Mouse (Mus musculus): ENCODE data around the gene Carmil1. TPM values are rescaled to one million over a fixed set of nuclear protein-coding genes. Genes with fewer than 3 reads are reported as not detected.

Gene Carmil1
- polyA plus RNA-seq, 1 experiment from 2014 or later = 22.0 TPM

GRCm38 (mm10) chr13:24132866-24133265 is 147.7 kb downstream of the Carmil1 start:
- DNase-seq (ENCODE audit: low read depth, low spot score) (no peak), ATAC-seq (no peak)
- no peaks in the 10 kb centered on the region for H3K27me3 ChIP-seq
- POLR2A ChIA-PET = interaction anchor here (0.9 to 1.4 kb wide), 2 partner anchors 13 to 148 kb away, joined by 3 read pairs; partner anchors contain the start of gene Carmil1
- TF ChIP-seq CTCF (IDR thresholded peaks at IDR 0.05) = no peak
- in situ Hi-C loops (cut with MboI; ENCODE audit: low pct_unique_long_range_greater_than_20kb) = no loop called here
- CTCF ChIA-PET = interaction anchor here (1.1 kb wide), 1 partner anchor 20 kb away, joined by 3 read pairs; no protein-coding TSS in a partner anchor

DNA sequence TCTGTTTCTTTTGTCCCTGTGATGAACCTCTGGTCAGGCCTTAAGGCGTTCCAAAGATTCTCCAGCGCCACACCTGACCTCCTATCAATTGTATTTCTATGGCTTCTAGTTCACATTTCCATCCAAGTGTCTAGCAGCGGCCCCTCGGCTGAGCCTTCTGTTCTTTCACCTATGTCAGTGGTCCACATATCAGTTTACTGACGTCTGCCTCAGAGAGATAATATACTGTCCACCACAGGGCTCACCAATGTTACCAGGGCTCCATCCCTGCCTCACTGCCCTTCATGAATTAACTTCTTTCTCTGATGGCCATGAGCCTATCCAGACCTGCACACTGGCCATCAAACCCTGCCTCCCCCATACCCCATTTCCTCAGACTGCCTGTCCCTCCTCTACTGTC is 149.3 kb downstream of the Carmil1 start:
- POLR2A ChIA-PET = interaction anchor here (1.4 kb wide), 1 partner anchor 14 kb away, joined by 3 read pairs; no protein-coding TSS in a partner anchor
- CTCF ChIA-PET = interaction anchor here (1.1 kb wide), 1 partner anchor 11 kb away, joined by 3 read pairs; no protein-coding TSS in a partner anchor
- no peak for DNase-seq (ENCODE audit: low read depth, low spot score)
- no peaks in the 10 kb centered on the region for H3K27me3 ChIP-seq
- no peak for ATAC-seq
- in situ Hi-C loops (cut with MboI; ENCODE audit: low pct_unique_long_range_greater_than_20kb) = no loop called here
- no peak for TF ChIP-seq CTCF (IDR thresholded peaks at IDR 0.05)

DNA sequence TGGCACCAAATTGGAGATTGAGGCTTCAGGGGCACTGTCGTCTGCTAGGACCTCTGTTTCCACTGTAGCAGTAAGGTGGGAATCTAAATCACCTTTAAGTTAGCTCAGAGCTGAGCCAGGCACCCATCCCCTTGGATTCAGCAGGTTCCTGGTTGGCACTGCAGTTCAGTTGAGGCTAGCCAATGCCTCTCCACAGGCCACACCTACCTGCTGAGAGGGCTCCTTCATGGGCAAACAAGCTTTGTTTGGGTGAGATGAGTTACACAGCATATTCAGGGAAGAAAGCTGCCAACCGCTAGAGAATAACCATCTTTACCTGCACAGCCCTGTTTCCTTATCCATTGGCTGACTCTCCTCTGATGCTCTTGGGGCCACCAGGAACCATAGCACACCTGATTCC is 149.9 kb downstream of the Carmil1 start:
- ATAC-seq = no peak
- TF ChIP-seq CTCF (IDR thresholded peaks at IDR 0.05) = no peak
- DNase-seq (ENCODE audit: low read depth, low spot score) = no peak
- in situ Hi-C loops (cut with MboI; ENCODE audit: low pct_unique_long_range_greater_than_20kb) = no loop called here
- no peaks in the 10 kb centered on the region for H3K27me3 ChIP-seq
- ChIA-PET POLR2A (no interaction called here), CTCF (no interaction called here)

DNA sequence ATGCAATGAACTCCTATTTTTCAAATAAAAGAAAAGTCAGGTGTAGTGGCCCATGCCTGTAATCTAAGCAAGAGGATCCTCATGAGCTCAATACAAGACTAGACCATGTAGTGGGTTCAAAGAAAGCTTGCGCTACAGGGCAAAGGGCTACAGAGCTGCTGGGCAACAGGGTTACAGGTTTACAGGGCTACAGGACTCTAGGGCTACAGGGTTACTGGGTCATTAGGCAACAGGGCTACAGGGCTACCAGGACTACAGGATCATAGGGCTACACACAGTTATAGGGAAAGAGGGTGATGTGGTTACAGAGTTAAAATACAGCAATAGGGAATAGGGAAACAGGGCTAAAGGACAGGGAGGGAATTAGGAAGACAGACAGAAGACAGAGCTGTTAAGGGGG is 151.9 kb downstream of the Carmil1 start:
- DNase-seq (ENCODE audit: low read depth, low spot score) (no peak), ATAC-seq (no peak)
- in situ Hi-C loops (cut with MboI; ENCODE audit: low pct_unique_long_range_greater_than_20kb) = no loop called here
- POLR2A ChIA-PET = no interaction called here
- H3K27me3 ChIP-seq = no peaks in the 10 kb centered on the region
- CTCF ChIA-PET = interaction anchor here (0.7 to 1.0 kb wide), 2 partner anchors 16 to 153 kb away, joined by 3 read pairs; no protein-coding TSS in a partner anchor
- TF ChIP-seq CTCF (IDR thresholded peaks at IDR 0.05) = no peak

DNA sequence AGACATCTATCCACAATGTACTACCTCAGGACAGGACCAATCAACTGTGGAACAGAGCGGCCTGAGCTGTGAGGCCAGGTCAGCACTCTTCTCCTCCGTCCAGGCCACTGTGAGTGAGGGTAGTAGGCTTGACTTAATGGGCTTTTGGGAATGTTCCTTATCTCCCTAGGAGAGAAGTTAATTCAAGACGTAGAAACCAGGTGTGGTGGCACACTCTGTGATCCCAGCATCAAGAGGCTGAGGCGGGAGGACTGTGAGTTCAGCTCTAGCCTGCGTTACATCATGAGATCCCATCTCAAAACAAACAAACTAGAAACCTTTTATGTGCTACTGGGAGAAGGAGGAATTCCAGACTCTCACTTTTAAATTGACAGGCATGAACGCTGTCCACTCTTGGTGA is 154.7 kb downstream of the Carmil1 start:
- DNase-seq (ENCODE audit: low read depth, low spot score) = no peak

GRCm38 (mm10) chr13:24117181-24117812 is 163.3 kb downstream of the Carmil1 start:
- DNase-seq (ENCODE audit: low read depth, low spot score) = no peak
- POLR2A ChIA-PET = no interaction called here
- no peak for TF ChIP-seq CTCF (IDR thresholded peaks at IDR 0.05)

More for the DNA sequence above, 154.7 kb downstream of the Carmil1 start:
- TF ChIP-seq CTCF (IDR thresholded peaks at IDR 0.05) = no peak
- in situ Hi-C loops (cut with MboI; ENCODE audit: low pct_unique_long_range_greater_than_20kb) = no loop called here
- CTCF ChIA-PET = no interaction called here
- ATAC-seq = no peak
- no peaks in the 10 kb centered on the region for H3K27me3 ChIP-seq
- POLR2A ChIA-PET = no interaction called here

GRCm38 (mm10) chr13:24112689-24113348 is 167.8 kb downstream of the Carmil1 start:
- ChIA-PET CTCF (interaction anchor here (0.7 to 2.5 kb wide), 10 partner anchors 9 to 185 kb away, joined by 3 to 10 read pairs (median 4); no protein-coding TSS in a partner anchor), POLR2A (no interaction called here)
- DNase-seq (ENCODE audit: low read depth, low spot score) (no peak), ATAC-seq (no peak)
- no peaks in the 10 kb centered on the region for H3K27me3 ChIP-seq
- TF ChIP-seq CTCF (IDR thresholded peaks at IDR 0.05) = peak; percentile 74
- in situ Hi-C loops (cut with MboI; ENCODE audit: low pct_unique_long_range_greater_than_20kb) = loop anchor here (5.0 kb wide), 1 partner anchor 169 kb away; the partner anchor contains the start of gene Carmil1

More at GRCm38 (mm10) chr13:24117181-24117812, 163.3 kb downstream of the Carmil1 start:
- ATAC-seq = no peak
- in situ Hi-C loops (cut with MboI; ENCODE audit: low pct_unique_long_range_greater_than_20kb) = no loop called here
- H3K27me3 ChIP-seq = no peaks in the 10 kb centered on the region
- CTCF ChIA-PET = no interaction called here

DNA sequence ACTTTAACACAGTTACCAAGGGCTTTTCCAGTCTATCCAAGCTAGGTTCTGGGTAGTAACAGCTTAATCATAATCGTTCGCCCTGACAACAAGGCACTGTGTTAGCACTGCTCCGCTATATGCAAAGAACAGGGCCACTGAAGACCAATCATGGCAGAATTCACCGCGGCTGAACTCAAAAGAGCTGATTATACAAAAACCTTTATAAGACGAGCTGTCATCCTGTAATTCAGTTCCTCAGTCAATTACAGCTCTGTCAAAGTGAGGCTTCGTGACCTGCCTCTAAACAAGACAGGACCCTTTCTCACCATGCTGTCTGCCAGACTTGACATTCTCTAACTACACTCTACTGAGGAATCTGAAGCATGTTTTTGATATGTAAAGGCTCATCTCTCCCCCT is 170.3 kb downstream of the Carmil1 start:
- DNase-seq (ENCODE audit: low read depth, low spot score) (no peak), ATAC-seq (no peak)
- no peak for TF ChIP-seq CTCF (IDR thresholded peaks at IDR 0.05)
- no peaks in the 10 kb centered on the region for H3K27me3 ChIP-seq
- ChIA-PET POLR2A (no interaction called here), CTCF (interaction anchor here (1.4 kb wide), 1 partner anchor 171 kb away, joined by 3 read pairs; no protein-coding TSS in a partner anchor)
- in situ Hi-C loops (cut with MboI; ENCODE audit: low pct_unique_long_range_greater_than_20kb) = loop anchor here (5.0 kb wide), 1 partner anchor 172 kb away; the partner anchor contains the start of gene Carmil1

DNA sequence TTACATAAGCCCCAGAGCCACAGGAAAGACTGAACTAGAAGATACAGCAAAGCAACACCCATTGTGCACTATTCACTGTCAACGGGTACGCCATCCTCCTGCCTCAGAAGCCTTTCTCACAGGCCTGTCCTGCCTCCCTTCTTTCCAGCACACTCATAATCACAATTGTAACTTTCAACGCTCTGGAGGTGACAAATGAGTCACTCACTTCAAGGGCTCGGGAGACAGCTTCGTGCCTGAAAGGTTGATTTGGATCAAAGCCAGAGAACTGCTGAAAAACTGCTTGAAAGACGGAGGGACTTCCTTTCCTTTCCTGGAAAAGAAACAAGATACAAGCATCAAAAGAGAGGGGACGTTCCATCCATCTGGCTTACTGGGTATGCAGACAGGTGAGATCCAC is 172.3 kb downstream of the Carmil1 start:
- in situ Hi-C loops (cut with MboI; ENCODE audit: low pct_unique_long_range_greater_than_20kb) = no loop called here
- CTCF ChIA-PET = no interaction called here
- POLR2A ChIA-PET = no interaction called here
- ATAC-seq = no peak
- no peaks in the 10 kb centered on the region for H3K27me3 ChIP-seq
- peak; percentile 25 for DNase-seq (ENCODE audit: low read depth, low spot score)
- TF ChIP-seq CTCF (IDR thresholded peaks at IDR 0.05) = no peak

DNA sequence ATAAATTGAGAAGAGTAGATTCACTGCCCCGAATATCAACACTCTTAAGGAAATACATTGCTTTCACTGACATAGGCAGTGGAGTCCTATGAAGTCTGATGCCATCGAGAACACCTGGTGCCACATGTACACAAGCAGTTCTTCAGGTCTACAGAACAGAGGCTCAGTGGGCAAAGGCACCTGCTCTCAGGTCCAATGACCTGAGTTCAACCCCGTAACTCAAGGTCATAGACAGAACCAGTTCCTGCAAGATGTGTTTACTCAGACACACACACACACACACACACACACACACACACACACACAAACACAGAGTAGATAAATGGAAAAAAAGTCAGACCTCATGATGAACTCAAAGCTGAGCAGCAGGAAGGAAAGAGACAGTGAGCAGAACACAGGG is 173.5 kb downstream of the Carmil1 start:
- DNase-seq (ENCODE audit: low read depth, low spot score) (no peak), ATAC-seq (no peak)
- no peak for TF ChIP-seq CTCF (IDR thresholded peaks at IDR 0.05)
- no peaks in the 10 kb centered on the region for H3K27me3 ChIP-seq
- in situ Hi-C loops (cut with MboI; ENCODE audit: low pct_unique_long_range_greater_than_20kb) = no loop called here
- POLR2A ChIA-PET = no interaction called here
- CTCF ChIA-PET = no interaction called here

DNA sequence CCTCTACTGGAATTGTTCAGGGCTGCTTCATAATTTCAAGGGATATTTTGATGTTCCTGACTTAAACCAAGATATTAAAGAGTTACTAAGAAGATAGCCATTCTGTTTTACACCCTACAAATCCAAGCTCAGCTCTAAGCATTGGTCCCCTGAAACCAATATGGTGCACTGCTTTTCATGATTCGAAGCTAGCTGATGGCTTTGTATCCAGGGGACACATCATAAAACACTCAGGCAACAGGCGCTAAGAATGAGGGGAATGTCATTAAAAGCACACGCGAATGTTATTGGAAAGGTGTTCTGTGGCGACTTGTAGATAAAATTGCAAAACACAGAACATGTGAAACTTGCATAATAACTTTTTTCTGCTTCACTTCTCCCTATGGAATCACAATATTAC is 174.8 kb downstream of the Carmil1 start:
- no peak for TF ChIP-seq CTCF (IDR thresholded peaks at IDR 0.05)
- H3K27me3 ChIP-seq = no peaks in the 10 kb centered on the region
- ATAC-seq (no peak), DNase-seq (ENCODE audit: low read depth, low spot score) (no peak)
- in situ Hi-C loops (cut with MboI; ENCODE audit: low pct_unique_long_range_greater_than_20kb) = no loop called here
- ChIA-PET CTCF (no interaction called here), POLR2A (no interaction called here)
